Mouse (Mus musculus): ENCODE data around the gene Asb16. TPM values are rescaled to one million over a fixed set of nuclear protein-coding genes. Genes with fewer than 3 reads are reported as not detected.

Asb16 gene
- polyA plus RNA-seq, 1 experiment from 2014 or later: 0.10 TPM

DNA sequence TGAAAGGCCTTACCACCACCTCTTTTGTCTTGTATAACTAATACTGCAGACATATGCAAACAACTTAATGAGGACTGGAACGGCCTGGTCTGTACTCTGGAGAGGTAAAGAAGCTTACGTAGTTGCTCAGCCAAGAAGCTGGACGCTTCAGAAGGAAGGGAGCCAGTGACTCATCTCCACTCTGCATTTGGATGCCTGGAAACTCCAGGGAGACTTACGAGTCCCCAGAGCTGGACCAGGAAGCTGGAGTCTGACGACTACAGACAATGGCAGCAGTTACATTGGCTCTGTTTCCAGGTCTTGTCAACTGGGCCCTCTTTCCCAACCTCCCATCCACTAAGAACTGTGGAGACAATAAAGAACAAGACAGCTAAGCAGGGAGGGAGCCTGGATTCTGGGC, 58.7 kb downstream of the Asb16 start:
- H3K27me3 ChIP-seq: no peaks in the 10 kb centered on the region
- no peaks in the 10 kb centered on the region for H3K36me3 ChIP-seq
- WGBS: 69% methylated on average over 5 of the region's 5 CpGs
- H3K9me3 ChIP-seq: no peaks in the 10 kb centered on the region
- no peak overlapping the region for H3K4me2 ChIP-seq (replicated peaks)
- no peak overlapping the region for H3K4me3 ChIP-seq
- H3K27ac ChIP-seq: no peak overlapping the region
- H3K9ac ChIP-seq: no peak overlapping the region
- ATAC-seq (ENCODE audit: insufficient number of reproducible peaks, insufficient read depth, low FRiP score, low TSS enrichment): no peak
- H3K4me1 ChIP-seq: no peaks in the 10 kb centered on the region

DNA sequence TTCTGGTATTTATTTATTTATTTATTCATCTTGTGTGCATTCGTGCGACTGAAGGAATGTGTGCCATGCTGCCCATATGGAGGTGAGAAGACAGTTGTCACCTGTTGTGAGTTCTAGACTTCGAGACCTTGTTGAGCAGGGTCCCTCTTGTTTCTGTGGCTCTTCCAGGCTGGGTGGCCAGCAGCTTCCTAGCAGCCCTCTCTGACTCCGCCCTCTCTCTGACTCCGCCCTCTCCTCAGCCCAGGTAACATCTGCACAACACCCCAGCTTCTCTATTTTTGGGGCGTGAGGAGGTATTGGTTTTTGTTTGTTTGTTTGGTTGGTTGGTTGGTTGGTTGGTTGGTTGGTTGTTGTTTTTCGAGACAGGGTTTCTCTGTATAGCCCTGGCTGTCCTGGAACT, 59.3 kb downstream of the Asb16 start:
- Histone ChIP-seq H3K9ac (no peak overlapping the region), H3K4me1 (no peaks in the 10 kb centered on the region), H3K36me3 (no peaks in the 10 kb centered on the region), H3K27me3 (no peaks in the 10 kb centered on the region), H3K4me2 (replicated peaks) (no peak overlapping the region), H3K27ac (no peak overlapping the region), H3K4me3 (no peak overlapping the region), H3K9me3 (no peaks in the 10 kb centered on the region)
- WGBS: 80% methylated on average over 7 of the region's 7 CpGs
- no peak for ATAC-seq (ENCODE audit: insufficient number of reproducible peaks, insufficient read depth, low FRiP score, low TSS enrichment)

Small RNA genes within 50 kb of the gene (microRNA-seq; reads per million reads assigned to microRNA genes)
- 1.1 reads per million for gene Mir8101

Other genes with a start within 250 kb of the Asb16 start
- 11.1 and 11.4 TPM in 2 replicates for gene Mpp3, start 240.3 kb upstream of the Asb16 start, polyA plus RNA-seq (2016; fragmentation: Nextera tagmentation; extraction: Ambion mirVana)
- 0.43 and 0.55 TPM in 2 replicates for gene Cd300lg, start 227.2 kb upstream of the Asb16 start, polyA plus RNA-seq (2016; fragmentation: Nextera tagmentation; extraction: Ambion mirVana)
- 12.7 and 12.8 TPM in 2 replicates for gene Mpp2, start 180.2 kb upstream of the Asb16 start, polyA plus RNA-seq (2016; fragmentation: Nextera tagmentation; extraction: Ambion mirVana)
- not detected in 2 replicates for gene Ppy, start 167.4 kb upstream of the Asb16 start, polyA plus RNA-seq (2016; fragmentation: Nextera tagmentation; extraction: Ambion mirVana)
- 0.71 TPM in 1 of 2 replicates, not detected in the other for gene Pyy, start 160.9 kb upstream of the Asb16 start, polyA plus RNA-seq (2016; fragmentation: Nextera tagmentation; extraction: Ambion mirVana)
- 0.06 TPM in 1 of 2 replicates, not detected in the other for gene Nags, start 123.2 kb upstream of the Asb16 start, polyA plus RNA-seq (2016; fragmentation: Nextera tagmentation; extraction: Ambion mirVana)
- 43.4 and 44.3 TPM in 2 replicates for gene Tmem101, start 112.3 kb upstream of the Asb16 start, polyA plus RNA-seq (2016; fragmentation: Nextera tagmentation; extraction: Ambion mirVana)
- gene Lsm12, start 83.4 kb upstream of the Asb16 start, polyA plus RNA-seq (2016; fragmentation: Nextera tagmentation; extraction: Ambion mirVana): 104 and 108 TPM in 2 replicates
- gene G6pc3, start 79.1 kb upstream of the Asb16 start, polyA plus RNA-seq (2016; fragmentation: Nextera tagmentation; extraction: Ambion mirVana): 30.3 and 31.3 TPM in 2 replicates
- gene Hdac5, start 38.6 kb upstream of the Asb16 start, polyA plus RNA-seq (2016; fragmentation: Nextera tagmentation; extraction: Ambion mirVana): 70.0 and 80.0 TPM in 2 replicates
- gene BC030867, start 19.9 kb upstream of the Asb16 start, polyA plus RNA-seq (2016; fragmentation: Nextera tagmentation; extraction: Ambion mirVana): 20.6 and 21.7 TPM in 2 replicates
- 48.9 and 53.6 TPM in 2 replicates for gene Tmub2, start 16.2 kb downstream of the Asb16 start, polyA plus RNA-seq (2016; fragmentation: Nextera tagmentation; extraction: Ambion mirVana)
- 25.0 and 26.1 TPM in 2 replicates for gene Atxn7l3, start 27.9 kb downstream of the Asb16 start, polyA plus RNA-seq (2016; fragmentation: Nextera tagmentation; extraction: Ambion mirVana)
- gene Ubtf, start 51.0 kb downstream of the Asb16 start, polyA plus RNA-seq (2016; fragmentation: Nextera tagmentation; extraction: Ambion mirVana): 103 and 114 TPM in 2 replicates
- gene Slc4a1, start 97.5 kb downstream of the Asb16 start, polyA plus RNA-seq (2016; fragmentation: Nextera tagmentation; extraction: Ambion mirVana): 24.5 and 26.4 TPM in 2 replicates
- 15.9 and 20.4 TPM in 2 replicates for gene Rundc3a, start 124.7 kb downstream of the Asb16 start, polyA plus RNA-seq (2016; fragmentation: Nextera tagmentation; extraction: Ambion mirVana)
- 188 and 189 TPM in 2 replicates for gene Slc25a39, start 139.2 kb downstream of the Asb16 start, polyA plus RNA-seq (2016; fragmentation: Nextera tagmentation; extraction: Ambion mirVana)
- gene Grn, start 161.6 kb downstream of the Asb16 start, polyA plus RNA-seq (2016; fragmentation: Nextera tagmentation; extraction: Ambion mirVana): 116 and 126 TPM in 2 replicates
- gene Fam171a2, start 178.9 kb downstream of the Asb16 start, polyA plus RNA-seq (2016; fragmentation: Nextera tagmentation; extraction: Ambion mirVana): 13.5 and 15.3 TPM in 2 replicates
- 6.8 and 8.3 TPM in 2 replicates for gene Itga2b, start 201.4 kb downstream of the Asb16 start, polyA plus RNA-seq (2016; fragmentation: Nextera tagmentation; extraction: Ambion mirVana)

Data from embryonic facial prominence, embryonic 12.5 days (tissue).